Mouse (Mus musculus) stomach, embryonic 15.5 days (tissue): ENCODE measurements around the gene Fam172a. TPM values are rescaled to one million over a fixed set of nuclear protein-coding genes. Genes with fewer than 3 reads are reported as not detected.

Source experiments
- ATAC-seq: fragments of 200-750 bp; cut with Nextera tagmentation; 2 replicates; pipeline ENCODE4 v1.8.0; 2017; ENCODE audit warnings: low read depth, moderate number of reproducible peaks, moderate TSS enrichment; ENCODE audit not compliant: insufficient read depth, low FRiP score
- H3K27ac ChIP-seq: fragments of 300-500 bp; sonication (generic); 2 replicates; pipeline ENCODE4 v1.5.1; 2015; ENCODE audit warnings: mild to moderate bottlenecking, inconsistent platforms
- H3K27me3 ChIP-seq: fragments of 300-500 bp; sonication (generic); replicated peaks from 2 replicates; pipeline ENCODE4 v1.6.1; 2015; ENCODE audit warnings: inconsistent platforms
- H3K36me3 ChIP-seq: fragments of 300-500 bp; sonication (generic); 2 replicates; pipeline ENCODE4 v1.6.1; 2015; ENCODE audit warnings: inconsistent platforms
- H3K4me1 ChIP-seq: fragments of 300-500 bp; sonication (generic); 2 replicates; pipeline ENCODE4 v1.6.1; 2015; ENCODE audit warnings: inconsistent platforms
- H3K4me2 ChIP-seq: fragments of 300-500 bp; sonication (generic); 2 replicates; pipeline ENCODE4 v1.6.1; 2015; ENCODE audit warnings: mild to moderate bottlenecking, inconsistent platforms
- H3K4me3 ChIP-seq: fragments of 300-500 bp; sonication (generic); replicated peaks from 2 replicates; pipeline ENCODE4 v1.5.1; 2015; ENCODE audit warnings: inconsistent platforms
- H3K9ac ChIP-seq: fragments of 300-500 bp; sonication (generic); 2 replicates; pipeline ENCODE4 v1.6.1; 2015; ENCODE audit warnings: inconsistent platforms
- H3K9me3 ChIP-seq: fragments of 300-500 bp; sonication (generic); 2 replicates; pipeline ENCODE4 v1.6.1; 2016; ENCODE audit warnings: inconsistent platforms
- WGBS: fragments of 180-500 bp; shearing (Covaris S2); methylation state at CpG from one replicate; pipeline ENCODE4 v1.1.7; 2015; 5-methylcytosine and 5-hydroxymethylcytosine counted together
- polyA plus RNA-seq: library from polyadenylated mRNA; unstranded; fragments of >200 nt; fragmentation: Nextera tagmentation; extraction: Ambion mirVana; gene quantifications from 2 replicates; pipeline ENCODE4 v1.2.1, GENCODE M21; 2015

The Fam172a gene
- polyA plus RNA-seq, 1 experiment from 2014 or later, result 33.7 TPM

DNA sequence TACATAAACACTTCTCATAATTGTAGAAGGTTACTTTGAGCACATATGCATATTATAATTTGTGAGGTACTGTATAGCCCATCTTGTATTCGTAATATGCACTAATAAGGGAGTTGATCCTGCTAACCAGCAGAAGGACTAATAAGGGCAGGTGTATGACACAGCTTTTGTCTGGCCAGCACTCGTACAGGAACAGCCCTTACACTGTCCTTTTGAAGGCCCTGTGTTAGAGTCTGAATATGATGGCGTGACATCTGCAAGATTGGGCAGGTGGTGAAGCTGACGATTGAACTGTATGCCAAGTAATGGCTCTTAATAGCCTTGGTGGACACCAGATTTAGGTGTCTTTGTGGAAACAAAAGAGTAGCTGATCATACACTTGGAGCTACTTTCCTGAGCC, 176.3 kb downstream of the Fam172a start:
- ATAC-seq, result no peak
- Histone ChIP-seq H3K27me3 (no peaks in the 10 kb centered on the region), H3K4me2 (no peak overlapping the region), H3K9me3 (no peaks in the 10 kb centered on the region), H3K4me3 (no peak overlapping the region), H3K36me3 (no peaks in the 10 kb centered on the region), H3K4me1 (no peaks in the 10 kb centered on the region), H3K9ac (no peak overlapping the region), H3K27ac (no peak overlapping the region)
- 70% methylated on average over 4 of the region's 4 CpGs for WGBS

DNA sequence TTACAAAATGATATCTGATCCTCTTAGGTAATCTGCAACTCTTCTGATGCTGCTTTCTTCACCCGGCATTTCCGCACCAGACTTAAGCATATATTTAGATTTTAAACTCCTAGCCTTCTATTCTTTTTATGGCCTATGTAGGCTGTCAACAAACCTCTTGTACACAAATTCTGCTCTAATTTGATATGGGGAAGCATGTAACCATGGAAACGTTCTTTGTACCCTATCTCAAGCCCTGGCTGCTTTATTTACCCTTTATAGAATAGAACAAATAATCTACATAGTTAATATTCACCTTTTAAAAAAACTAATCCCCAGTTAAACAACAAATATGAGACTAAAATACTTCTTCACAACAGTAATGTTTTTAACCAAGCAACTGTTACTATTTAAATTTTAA, 176.7 kb downstream of the Fam172a start:
- Histone ChIP-seq H3K9me3 (no peaks in the 10 kb centered on the region), H3K27me3 (no peaks in the 10 kb centered on the region), H3K27ac (no peak overlapping the region), H3K36me3 (no peaks in the 10 kb centered on the region), H3K4me1 (no peaks in the 10 kb centered on the region), H3K4me3 (no peak overlapping the region), H3K4me2 (no peak overlapping the region), H3K9ac (no peak overlapping the region)
- no peak for ATAC-seq
- WGBS, result 66% methylated on average over 3 of the region's 3 CpGs

DNA sequence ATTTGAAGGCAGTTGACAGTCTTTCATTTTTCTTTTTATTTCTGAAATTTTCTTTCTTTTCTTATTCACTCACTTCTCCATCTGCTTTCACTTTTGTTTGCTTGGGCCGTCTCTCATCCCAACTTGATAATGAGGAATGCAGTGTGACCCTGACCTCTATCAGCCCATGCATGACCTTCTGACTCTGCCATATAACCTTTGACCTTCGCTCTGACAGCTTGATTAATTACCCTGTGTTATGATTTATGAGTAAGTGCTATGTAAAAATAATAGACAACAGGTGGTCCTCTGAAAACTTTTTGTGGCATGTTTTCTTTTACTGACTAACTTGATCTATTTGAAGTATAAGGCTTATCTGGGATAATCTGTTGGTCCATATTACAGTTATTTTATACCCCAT, 195.8 kb downstream of the Fam172a start:
- 31% methylated on average over 2 of the region's 2 CpGs for WGBS
- Histone ChIP-seq H3K27ac (no peak overlapping the region), H3K9me3 (no peaks in the 10 kb centered on the region), H3K4me1 (no peaks in the 10 kb centered on the region), H3K9ac (no peak overlapping the region), H3K36me3 (no peaks in the 10 kb centered on the region), H3K4me3 (no peak overlapping the region), H3K27me3 (no peaks in the 10 kb centered on the region), H3K4me2 (no peak overlapping the region)
- no peak for ATAC-seq

DNA sequence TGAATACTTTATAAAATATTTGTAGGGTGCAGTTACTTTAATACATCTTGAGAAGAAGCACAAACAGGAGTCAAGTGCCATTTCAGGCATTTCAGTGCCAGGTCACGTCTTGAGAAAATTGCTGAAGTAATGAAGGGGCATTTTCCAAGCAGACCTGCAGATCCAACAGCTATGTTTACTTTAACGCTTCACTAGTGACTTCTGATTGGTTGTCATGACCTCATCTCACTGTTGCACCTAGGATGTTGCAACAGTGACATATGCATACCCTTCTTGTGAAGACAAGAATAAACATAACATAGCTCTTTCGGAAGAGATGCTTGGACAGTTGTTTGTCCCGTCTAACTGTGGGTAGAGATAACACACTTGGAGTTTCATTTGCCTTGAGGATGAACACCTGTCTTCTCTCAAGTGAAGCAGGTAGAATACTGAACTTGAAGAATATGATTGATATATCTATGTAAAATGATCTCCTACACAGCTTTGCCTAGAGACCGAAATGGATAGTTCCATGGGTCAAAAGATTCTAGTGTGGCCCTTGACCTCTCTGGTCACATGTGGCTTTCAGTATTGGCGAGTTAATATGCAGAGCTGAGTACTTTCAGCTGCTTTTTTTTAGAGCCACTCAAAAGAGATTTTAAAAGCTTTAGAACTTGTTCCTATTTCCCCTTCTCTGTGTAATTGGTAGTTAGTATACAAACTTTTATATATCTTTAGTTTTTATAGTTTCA, 196.4 kb downstream of the Fam172a start:
- 41% methylated on average over 6 of the region's 6 CpGs for WGBS
- no peaks in the 10 kb centered on the region for H3K4me1 ChIP-seq
- no peak overlapping the region for H3K4me2 ChIP-seq
- no peaks in the 10 kb centered on the region for H3K27me3 ChIP-seq
- ATAC-seq, result no peak
- no peak overlapping the region for H3K4me3 ChIP-seq
- no peak overlapping the region for H3K27ac ChIP-seq
- H3K36me3 ChIP-seq, result no peaks in the 10 kb centered on the region
- no peaks in the 10 kb centered on the region for H3K9me3 ChIP-seq
- no peak overlapping the region for H3K9ac ChIP-seq

DNA sequence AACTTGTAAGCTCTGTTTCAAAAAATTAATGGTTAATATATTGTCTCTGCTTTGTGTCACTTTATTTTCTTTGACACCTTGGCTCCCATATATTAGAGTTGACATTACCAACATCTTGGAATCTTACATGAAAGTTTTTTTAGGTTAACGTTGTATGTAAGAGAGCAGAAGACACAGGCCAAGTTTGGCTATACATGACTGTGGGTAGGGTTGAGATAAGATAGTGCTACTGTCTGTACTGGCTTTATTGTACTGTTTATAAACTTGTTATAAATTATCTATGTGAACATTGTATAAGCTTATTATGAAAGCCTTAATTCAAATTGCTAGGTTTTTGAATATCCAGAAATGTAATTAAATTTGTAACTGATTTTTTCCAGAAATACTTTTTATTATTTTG, 197.9 kb downstream of the Fam172a start:
- Histone ChIP-seq H3K4me2 (no peak overlapping the region), H3K27me3 (no peaks in the 10 kb centered on the region), H3K27ac (no peak overlapping the region), H3K9me3 (no peaks in the 10 kb centered on the region), H3K4me1 (no peaks in the 10 kb centered on the region), H3K4me3 (no peak overlapping the region), H3K9ac (no peak overlapping the region), H3K36me3 (no peaks in the 10 kb centered on the region)
- 49% methylated on average over 1 of the region's 1 CpGs for WGBS
- ATAC-seq, result no peak

DNA sequence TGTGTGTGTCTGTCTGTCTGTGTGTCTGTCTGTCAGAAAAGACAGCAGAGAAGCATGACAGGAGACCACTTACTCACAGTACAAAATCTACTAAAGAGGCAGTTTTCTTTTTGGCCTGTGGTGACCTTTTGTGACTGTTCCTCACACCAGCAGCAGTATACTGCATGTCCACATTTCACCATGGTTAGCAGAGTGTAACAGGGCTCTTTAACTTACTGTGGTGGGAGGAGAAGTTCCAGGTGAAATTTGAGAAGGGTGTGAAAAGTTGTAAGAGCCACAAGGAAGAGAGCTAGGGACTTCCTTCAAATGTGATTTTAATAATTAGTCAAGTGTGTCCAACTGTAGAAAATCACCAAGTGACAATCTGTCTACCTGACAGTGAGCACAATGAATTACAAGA, 199.0 kb downstream of the Fam172a start:
- no peak overlapping the region for H3K4me2 ChIP-seq
- H3K9me3 ChIP-seq, result no peaks in the 10 kb centered on the region
- H3K36me3 ChIP-seq, result no peaks in the 10 kb centered on the region
- H3K27me3 ChIP-seq, result no peaks in the 10 kb centered on the region
- ATAC-seq, result no peak
- no peak overlapping the region for H3K9ac ChIP-seq
- H3K4me3 ChIP-seq, result no peak overlapping the region
- no peak overlapping the region for H3K27ac ChIP-seq
- no peaks in the 10 kb centered on the region for H3K4me1 ChIP-seq

DNA sequence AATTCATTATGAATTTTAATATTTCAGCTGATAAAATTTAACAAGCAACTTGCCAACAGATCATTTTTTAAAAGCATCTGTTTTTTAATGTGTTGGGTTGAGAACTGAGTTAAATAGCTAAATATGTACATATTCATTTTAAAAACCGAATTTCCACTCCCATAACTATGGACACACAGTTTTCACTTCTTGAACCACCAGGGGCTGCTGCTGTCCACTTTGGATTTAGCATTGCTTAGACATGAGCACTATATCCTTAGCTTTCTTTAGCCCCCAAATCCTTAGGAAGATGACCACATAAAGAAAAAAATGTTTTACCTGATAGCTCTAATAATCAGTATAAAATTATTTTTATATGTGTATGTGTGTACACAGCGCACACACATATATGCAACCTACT, 207.4 kb downstream of the Fam172a start:
- Histone ChIP-seq H3K4me1 (no peaks in the 10 kb centered on the region), H3K27me3 (no peaks in the 10 kb centered on the region), H3K36me3 (no peaks in the 10 kb centered on the region), H3K4me3 (no peak overlapping the region), H3K9me3 (no peaks in the 10 kb centered on the region), H3K4me2 (no peak overlapping the region), H3K27ac (no peak overlapping the region), H3K9ac (no peak overlapping the region)
- no peak for ATAC-seq
- WGBS, result 79% methylated on average over 2 of the region's 2 CpGs

DNA sequence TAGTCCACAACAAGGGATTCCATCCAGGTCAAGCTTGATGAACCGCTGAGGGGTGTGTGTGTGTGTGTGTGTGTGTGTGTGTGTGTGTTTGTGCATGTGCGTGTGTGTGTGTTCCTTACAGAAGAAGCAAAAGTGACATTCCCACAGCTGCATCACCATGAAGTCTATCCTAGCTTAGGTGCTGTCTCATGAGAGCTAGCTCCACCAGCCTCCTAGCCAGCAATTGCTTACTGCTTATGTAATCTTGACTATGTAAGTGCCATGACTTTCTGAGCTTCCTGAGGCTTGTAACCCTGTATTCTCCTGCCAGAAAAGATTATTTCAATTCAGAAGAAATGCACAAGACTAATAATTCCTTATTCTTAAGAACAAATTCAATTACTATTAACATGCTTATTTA, 221.0 kb downstream of the Fam172a start:
- no peaks in the 10 kb centered on the region for H3K9me3 ChIP-seq
- no peak for ATAC-seq
- no peak overlapping the region for H3K27ac ChIP-seq
- no peak overlapping the region for H3K4me3 ChIP-seq
- H3K36me3 ChIP-seq, result no peaks in the 10 kb centered on the region
- H3K9ac ChIP-seq, result no peak overlapping the region
- H3K27me3 ChIP-seq, result no peaks in the 10 kb centered on the region
- H3K4me1 ChIP-seq, result no peaks in the 10 kb centered on the region
- no peak overlapping the region for H3K4me2 ChIP-seq
- WGBS, result 80% methylated on average over 2 of the region's 2 CpGs

DNA sequence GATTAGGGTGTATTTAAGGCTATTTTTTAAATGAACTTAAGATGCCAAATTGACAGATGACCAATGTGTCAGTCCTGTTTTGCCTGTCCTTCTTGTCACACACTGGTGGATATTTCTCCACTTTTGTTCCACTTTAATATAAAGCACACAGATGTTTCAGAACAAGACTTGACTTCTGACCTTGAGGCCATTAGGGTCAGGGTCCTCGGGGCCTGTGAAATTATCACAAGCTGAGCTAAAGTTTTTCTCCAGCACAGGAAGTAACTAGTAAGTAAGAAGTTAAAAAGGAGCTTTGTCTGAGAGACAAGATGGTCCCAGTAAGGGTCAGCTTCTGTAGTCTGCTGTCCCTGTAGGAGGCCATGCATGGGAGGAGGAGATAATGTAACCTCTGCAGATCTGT, 255.8 kb downstream of the Fam172a start:
- Histone ChIP-seq H3K36me3 (no peaks in the 10 kb centered on the region), H3K9ac (no peak overlapping the region), H3K4me3 (no peak overlapping the region), H3K4me2 (no peak overlapping the region), H3K4me1 (no peaks in the 10 kb centered on the region), H3K9me3 (no peaks in the 10 kb centered on the region), H3K27ac (no peak overlapping the region), H3K27me3 (no peaks in the 10 kb centered on the region)
- ATAC-seq, result no peak
- 22% methylated on average over 1 of the region's 1 CpGs for WGBS

DNA sequence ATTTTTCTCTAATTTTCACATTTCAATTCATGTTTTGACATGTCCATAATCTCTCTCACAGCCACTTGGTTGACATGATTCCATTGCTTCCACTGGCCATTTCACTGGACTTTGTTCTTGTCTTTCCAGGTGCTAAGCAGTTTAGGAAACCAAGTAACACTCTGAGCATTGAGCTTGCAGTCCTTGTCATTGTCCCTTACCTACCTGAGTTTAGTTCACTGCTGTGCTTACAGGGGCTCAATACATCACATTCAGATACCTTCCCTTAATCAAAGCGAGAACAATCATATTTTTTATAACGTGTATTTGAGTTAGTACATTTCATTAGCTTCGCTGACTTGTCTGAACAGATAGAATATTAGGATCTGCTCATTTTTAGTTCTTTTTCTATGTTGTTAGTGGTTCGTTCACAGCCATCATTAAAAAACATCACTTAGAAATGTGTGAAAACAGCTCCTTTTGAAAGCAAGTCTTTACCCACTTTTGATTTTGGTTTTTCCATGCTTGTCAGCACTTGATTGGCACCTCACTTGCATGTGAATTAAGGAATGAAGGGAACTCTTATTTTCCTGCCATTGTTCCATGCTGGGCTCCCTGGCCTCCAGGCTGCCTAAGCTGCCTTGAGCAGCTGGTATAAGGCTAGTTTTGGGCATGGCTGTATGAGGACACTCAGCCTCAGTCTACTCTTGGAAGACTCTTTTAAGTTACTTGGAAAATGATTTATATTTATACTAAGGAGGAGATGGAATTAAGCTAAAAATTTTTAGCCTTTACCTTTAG, 257.9 kb downstream of the Fam172a start:
- Histone ChIP-seq H3K4me1 (no peaks in the 10 kb centered on the region), H3K9me3 (no peaks in the 10 kb centered on the region), H3K27ac (no peak overlapping the region), H3K27me3 (no peaks in the 10 kb centered on the region), H3K4me2 (no peak overlapping the region), H3K36me3 (no peaks in the 10 kb centered on the region), H3K4me3 (no peak overlapping the region), H3K9ac (no peak overlapping the region)
- WGBS, result 87% methylated on average over 4 of the region's 4 CpGs
- ATAC-seq, result no peak

DNA sequence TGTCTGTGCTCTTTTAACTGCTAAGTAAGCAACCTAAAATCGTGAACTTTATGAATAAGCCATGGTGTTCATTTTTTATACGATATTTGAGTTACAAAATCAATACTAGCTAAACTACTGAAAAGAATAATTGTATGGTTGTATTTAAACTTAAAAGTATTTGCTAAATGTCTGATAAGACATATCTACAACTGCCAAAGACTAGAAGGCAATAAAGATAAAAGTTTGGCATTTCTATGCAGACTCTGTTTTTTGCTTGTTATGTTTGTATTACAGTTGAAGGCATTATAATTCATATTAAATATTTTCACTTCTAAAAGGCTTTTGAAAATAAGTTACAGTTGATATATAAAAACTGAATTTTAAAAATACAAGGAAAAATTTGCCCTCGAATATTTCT, 274.4 kb downstream of the Fam172a start:
- Histone ChIP-seq H3K9me3 (no peaks in the 10 kb centered on the region), H3K4me2 (no peak overlapping the region), H3K4me3 (no peak overlapping the region), H3K27me3 (no peaks in the 10 kb centered on the region), H3K9ac (no peak overlapping the region), H3K27ac (no peak overlapping the region), H3K36me3 (no peaks in the 10 kb centered on the region), H3K4me1 (no peaks in the 10 kb centered on the region)
- no peak for ATAC-seq
- 56% methylated on average over 3 of the region's 3 CpGs for WGBS

DNA sequence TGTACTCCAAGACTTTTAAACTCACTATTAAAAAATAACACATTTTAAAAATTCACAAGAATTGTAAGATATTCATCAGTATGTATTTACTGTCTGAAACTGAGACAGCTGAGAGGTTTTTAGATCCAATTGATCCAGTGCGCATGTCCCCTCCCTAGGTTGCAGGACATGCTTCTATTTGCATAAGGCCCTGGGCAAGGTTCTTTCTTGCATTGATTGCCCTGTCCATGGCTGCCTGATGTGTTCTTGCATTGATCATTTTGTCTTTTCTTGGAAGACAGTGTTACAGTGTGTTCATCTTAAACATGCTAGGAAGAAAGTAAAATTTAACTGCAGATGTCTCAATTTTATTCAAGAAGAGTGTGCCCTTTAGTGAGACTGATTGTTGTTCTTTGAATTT, 275.3 kb downstream of the Fam172a start:
- Histone ChIP-seq H3K36me3 (no peaks in the 10 kb centered on the region), H3K27ac (no peak overlapping the region), H3K9me3 (no peaks in the 10 kb centered on the region), H3K27me3 (no peaks in the 10 kb centered on the region), H3K4me3 (no peak overlapping the region), H3K4me1 (no peaks in the 10 kb centered on the region), H3K4me2 (no peak overlapping the region), H3K9ac (no peak overlapping the region)
- WGBS, result 83% methylated on average over 1 of the region's 1 CpGs
- no peak for ATAC-seq
